Mouse (Mus musculus) induced T-regulatory cell, adult 2 months (primary cell): ENCODE measurements at regions not wholly inside any gene's neighbourhood (a gene's known extent, or its start where the extent isn't known, plus 50 kb on each side); places are given as distances from the start of the nearest gene placed in this dataset.
"Not testable (repeated sequence)": the region's sequence is repeated elsewhere in the genome, so short reads cannot be mapped to it uniquely, and the experiment has no call there.

Source experiments
- DNase-seq: peaks from one replicate; pipeline ENCODE4 v3.0.0-alpha.2; 2012; ENCODE audit warnings: low read depth

- no peak for DNase-seq
Observed at GRCm38 (mm10) chr1:35200656-35201055, 350.9 kb downstream of the Plekhb2 start.

GRCm38 (mm10) chr1:35201083-35201879 lies 351.5 kb downstream of the Plekhb2 start:
- DNase-seq = no peak

- DNase-seq = no peak
Observed at GRCm38 (mm10) chr1:35201880-35202220, 352.1 kb downstream of the Plekhb2 start.

GRCm38 (mm10) chr1:35202551-35202950 lies 352.8 kb downstream of the Plekhb2 start:
- no peak for DNase-seq

- DNase-seq = no peak
Observed at GRCm38 (mm10) chr1:35206834-35207529, 357.2 kb downstream of the Plekhb2 start.

- no peak for DNase-seq
Observed at GRCm38 (mm10) chr1:35212111-35212891, 362.5 kb downstream of the Plekhb2 start.

- DNase-seq = no peak
Observed at GRCm38 (mm10) chr1:35213875-35214274, 364.1 kb downstream of the Plekhb2 start.

GRCm38 (mm10) chr1:35216411-35216810 lies 366.6 kb downstream of the Plekhb2 start:
- no peak for DNase-seq

- not testable (repeated sequence) for DNase-seq
Observed at GRCm38 (mm10) chr1:35220215-35220614, 370.4 kb downstream of the Plekhb2 start.

GRCm38 (mm10) chr1:35220751-35221150 lies 371.0 kb downstream of the Plekhb2 start:
- DNase-seq = peak; percentile 7

- DNase-seq = no peak
Observed at GRCm38 (mm10) chr1:35232592-35232991, 382.8 kb downstream of the Plekhb2 start.

- no peak for DNase-seq
Observed at GRCm38 (mm10) chr1:35238139-35238538, 388.4 kb downstream of the Plekhb2 start.

- DNase-seq = no peak
Observed at GRCm38 (mm10) chr1:35242849-35243248, 393.1 kb downstream of the Plekhb2 start.

- DNase-seq = no peak
Observed at GRCm38 (mm10) chr1:35243339-35243738, 393.6 kb downstream of the Plekhb2 start.

- no peak for DNase-seq
Observed at GRCm38 (mm10) chr1:35265125-35265524, 415.3 kb downstream of the Plekhb2 start.

- DNase-seq = peak; percentile 1
Observed at GRCm38 (mm10) chr1:35266626-35267025, 416.9 kb downstream of the Plekhb2 start.

- no peak for DNase-seq
Observed at GRCm38 (mm10) chr1:35267883-35268282, 418.1 kb downstream of the Plekhb2 start.

- no peak for DNase-seq
Observed at GRCm38 (mm10) chr1:35274978-35275377, 425.2 kb downstream of the Plekhb2 start.
